In genomic region chr2:155691336-155691722, GRCm38 (mm10) we compare ENCODE assay signal across 10 mouse cellular contexts. TPM values are rescaled to one million over a fixed set of nuclear protein-coding genes. Genes with fewer than 3 reads are reported as not detected.
DNase-seq lines count a peak whose midpoint lies in the region; ATAC-seq and TF ChIP-seq lines count a peak whose summit lies in the region.
"Had no signal": no experiment of that assay in that cellular context is flagged by ENCODE, and none has a peak within 500 bp of the region (broad histone marks: within the 10 kb centered on the region; RNA-seq: fewer than 3 reads in every experiment).

No protein-coding gene starts in this region.

- no peak for DNase-seq in left cerebral cortex, adult 2 months (ENCODE audit: extremely low spot score in 1 of 2, low spot score in 2 of 2)
- DNase-seq in left cerebral cortex, postnatal 4 days: no peak
- peak; percentile 10 for DNase-seq in c-Kit-positive CD71-positive TER-119-negative erythroid progenitor cells, embryonic 14.5 days (ENCODE audit: low read depth)
- no peak for DNase-seq in intestine, embryonic 14.5 days (ENCODE audit: low spot score)
- DNase-seq in B cell, adult 2 months: no peak
- DNase-seq in layer of hippocampus, postnatal 36 days: no peak
- DNase-seq in urinary bladder, postnatal 10 days (ENCODE audit: low spot score): no peak

- H3K4me3 ChIP-seq in left cerebral cortex, adult 2 months: peak overlapping the region; percentile 79
- peak overlapping the region; percentile 89 for H3K4me3 ChIP-seq in intestine, embryonic 14.5 days (ENCODE audit: low read depth, low read length)
- H3K4me3 ChIP-seq in neural tube, embryonic 13.5 days: peak overlapping the region; percentile 94

- no peaks in the 10 kb centered on the region for H3K9me3 ChIP-seq in intestine, embryonic 14.5 days (ENCODE audit: control insufficient read depth, low read length)
- no peaks in the 10 kb centered on the region for H3K9me3 ChIP-seq in neural tube, embryonic 13.5 days

- no peak for TF ChIP-seq CTCF in left cerebral cortex, adult 2 months (IDR thresholded peaks at IDR 0.05)

- peaks cover 3% of the 10 kb centered on the region; the same call in 1 of the 2 replicates for H3K36me3 ChIP-seq in intestine, embryonic 14.5 days (ENCODE audit: control insufficient read depth, insufficient read depth, low read length)
- peaks cover 6% of the 10 kb centered on the region; the same call in 1 of the 2 replicates for H3K36me3 ChIP-seq in neural tube, embryonic 13.5 days

- peak overlapping the region; percentile 87 for H3K4me2 ChIP-seq in intestine, embryonic 14.5 days (ENCODE audit: low read length)
- peak overlapping the region; percentile 94 for H3K4me2 ChIP-seq in neural tube, embryonic 13.5 days

- H3K27me3 ChIP-seq in intestine, embryonic 14.5 days (replicated peaks; ENCODE audit: control insufficient read depth, insufficient read depth, low read length): no peaks in the 10 kb centered on the region
- no peaks in the 10 kb centered on the region for H3K27me3 ChIP-seq in neural tube, embryonic 13.5 days

- H3K27ac ChIP-seq in left cerebral cortex, adult 2 months: peak overlapping the region; percentile 93
- H3K27ac ChIP-seq in intestine, embryonic 14.5 days (ENCODE audit: low read depth): peak overlapping the region; percentile 87; the same call in 1 of the 2 replicates
- peak overlapping the region; percentile 90 for H3K27ac ChIP-seq in neural tube, embryonic 13.5 days (replicated peaks)

- peaks cover 13% of the 10 kb centered on the region for H3K4me1 ChIP-seq in intestine, embryonic 14.5 days (replicated peaks; ENCODE audit: control insufficient read depth, insufficient read depth, low read length)
- peaks cover 36% of the 10 kb centered on the region for H3K4me1 ChIP-seq in neural tube, embryonic 13.5 days (replicated peaks)

- peak overlapping the region; percentile 91 for H3K9ac ChIP-seq in intestine, embryonic 14.5 days (ENCODE audit: low read length)
- H3K9ac ChIP-seq in neural tube, embryonic 13.5 days: peak overlapping the region; percentile 96

- 5% methylated on average over 8 of the region's 8 CpGs for WGBS in intestine, embryonic 14.5 days
- 2% methylated on average over 8 of the region's 8 CpGs for WGBS in neural tube, embryonic 13.5 days

- ATAC-seq in intestine, embryonic 14.5 days (replicated peaks; ENCODE audit: low FRiP score, low TSS enrichment, low read depth): no peak
- ATAC-seq in neural tube, embryonic 13.5 days (ENCODE audit: low read depth): no peak

- intact Hi-C loops in left cerebral cortex, adult 2 months (cut with DNase I): loop anchor here (2.0 kb wide), 1 partner anchor 99 kb away; the partner anchor contains the start of gene Gss
- intact Hi-C loops in left cerebral cortex, postnatal 4 days (cut with DNase I): no loop called here

RNA-seq across cellular contexts. Expression of gene Trpc4ap, which starts 0.9 kb away (rescaled TPM):
- 100 to 1,000 TPM; 147 to 153 TPM for total RNA-seq in left cerebral cortex, adult 2 months (2021)
- 100 to 1,000 TPM; 143 to 144 TPM for total RNA-seq in left cerebral cortex, postnatal 4 days (2021)
- 127 and 129 TPM in 2 replicates for polyA plus RNA-seq in intestine, embryonic 14.5 days (2014; fragmentation: Nextera tagmentation; extraction: Ambion mirVana)
- 164 and 166 TPM in 2 replicates for polyA plus RNA-seq in neural tube, embryonic 13.5 days (2015; fragmentation: Nextera tagmentation; extraction: Ambion mirVana)
- 100 to 1,000 TPM; 154 to 160 TPM for total RNA-seq in layer of hippocampus, postnatal 36 days (2021)

RNA-seq across cellular contexts. Expression of gene Edem2, which starts 37.9 kb away (rescaled TPM):
- 10 to 100 TPM; 18.7 to 19.2 TPM for total RNA-seq in left cerebral cortex, adult 2 months (2021)
- total RNA-seq in left cerebral cortex, postnatal 4 days (2021): 10 to 100 TPM; 27.9 to 28.7 TPM
- polyA plus RNA-seq in intestine, embryonic 14.5 days (2014; fragmentation: Nextera tagmentation; extraction: Ambion mirVana): 39.2 and 47.1 TPM in 2 replicates
- 38.9 and 40.3 TPM in 2 replicates for polyA plus RNA-seq in neural tube, embryonic 13.5 days (2015; fragmentation: Nextera tagmentation; extraction: Ambion mirVana)
- total RNA-seq in layer of hippocampus, postnatal 36 days (2021): 10 to 100 TPM; 21.7 to 25.0 TPM

RNA-seq across cellular contexts. Expression of gene Gm17581, which starts 44.3 kb away (rescaled TPM):
- not detected for total RNA-seq in left cerebral cortex, adult 2 months (2021)
- total RNA-seq in left cerebral cortex, postnatal 4 days (2021): not detected
- not detected in 2 replicates for polyA plus RNA-seq in intestine, embryonic 14.5 days (2014; fragmentation: Nextera tagmentation; extraction: Ambion mirVana)
- not detected in 2 replicates for polyA plus RNA-seq in neural tube, embryonic 13.5 days (2015; fragmentation: Nextera tagmentation; extraction: Ambion mirVana)
- total RNA-seq in layer of hippocampus, postnatal 36 days (2021): not detected
- total RNA-seq: adrenal gland, adult 18-20 months; left cerebral cortex, postnatal 10 days had no signal

RNA-seq across cellular contexts. Expression of gene Procr, which starts 59.6 kb away (rescaled TPM):
- total RNA-seq in left cerebral cortex, adult 2 months (2021): 1 to 10 TPM; 1.2 to 1.4 TPM
- total RNA-seq in left cerebral cortex, postnatal 4 days (2021): 1 to 10 TPM; 2.5 to 3.4 TPM
- polyA plus RNA-seq in intestine, embryonic 14.5 days (2014; fragmentation: Nextera tagmentation; extraction: Ambion mirVana): 22.8 and 23.0 TPM in 2 replicates
- polyA plus RNA-seq in neural tube, embryonic 13.5 days (2015; fragmentation: Nextera tagmentation; extraction: Ambion mirVana): 4.5 and 5.1 TPM in 2 replicates
- total RNA-seq in layer of hippocampus, postnatal 36 days (2021): 1 to 10 TPM in 1 of 2 experiments, under 1 TPM in 1; 0.63 to 1.3 TPM
